Mouse (Mus musculus): Measurements from ENCODE around the gene Sufu. TPM values are rescaled to one million over a fixed set of nuclear protein-coding genes. Genes with fewer than 3 reads are reported as not detected.

Sufu gene
- polyA plus RNA-seq (2015; fragmentation: Nextera tagmentation; extraction: Ambion mirVana), result 8.4 and 9.6 TPM in 2 replicates

DNA sequence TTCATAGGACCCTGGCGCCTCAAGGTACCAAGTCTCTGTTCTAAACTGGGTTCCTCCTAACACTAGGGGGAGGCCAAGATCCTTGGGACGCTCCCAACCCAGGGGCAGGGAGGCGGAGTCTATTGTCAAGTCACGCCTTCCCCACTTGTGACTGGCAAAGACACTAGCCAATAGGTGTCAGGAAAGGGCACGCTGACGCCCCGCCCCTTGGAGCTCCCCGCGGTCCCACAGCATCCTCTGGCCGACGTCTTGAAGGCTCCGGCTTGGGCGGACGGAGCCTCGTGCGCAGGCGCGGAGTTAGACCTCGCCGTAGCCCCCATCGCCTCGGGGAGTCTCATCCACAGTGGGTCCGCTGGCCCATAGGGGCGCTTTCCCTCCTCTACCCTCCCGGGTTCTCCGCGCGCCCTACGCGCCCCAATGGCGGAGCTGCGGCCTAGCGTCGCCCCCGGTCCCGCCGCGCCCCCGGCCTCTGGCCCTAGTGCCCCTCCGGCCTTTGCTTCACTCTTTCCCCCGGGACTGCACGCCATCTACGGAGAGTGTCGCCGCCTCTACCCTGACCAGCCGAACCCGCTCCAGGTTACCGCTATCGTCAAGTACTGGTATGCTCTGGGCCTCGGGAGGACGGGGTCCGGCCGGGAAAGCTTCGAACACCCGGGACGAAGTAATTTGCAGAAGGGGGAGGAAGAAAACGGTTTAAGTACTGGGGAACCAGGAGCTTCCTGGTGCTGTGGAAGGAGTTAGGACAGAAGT, at the start of gene Sufu:
Gene Sufu, plus strand, starts transcription at position 211 of the 750 bp plus-strand sequence.

DNA sequence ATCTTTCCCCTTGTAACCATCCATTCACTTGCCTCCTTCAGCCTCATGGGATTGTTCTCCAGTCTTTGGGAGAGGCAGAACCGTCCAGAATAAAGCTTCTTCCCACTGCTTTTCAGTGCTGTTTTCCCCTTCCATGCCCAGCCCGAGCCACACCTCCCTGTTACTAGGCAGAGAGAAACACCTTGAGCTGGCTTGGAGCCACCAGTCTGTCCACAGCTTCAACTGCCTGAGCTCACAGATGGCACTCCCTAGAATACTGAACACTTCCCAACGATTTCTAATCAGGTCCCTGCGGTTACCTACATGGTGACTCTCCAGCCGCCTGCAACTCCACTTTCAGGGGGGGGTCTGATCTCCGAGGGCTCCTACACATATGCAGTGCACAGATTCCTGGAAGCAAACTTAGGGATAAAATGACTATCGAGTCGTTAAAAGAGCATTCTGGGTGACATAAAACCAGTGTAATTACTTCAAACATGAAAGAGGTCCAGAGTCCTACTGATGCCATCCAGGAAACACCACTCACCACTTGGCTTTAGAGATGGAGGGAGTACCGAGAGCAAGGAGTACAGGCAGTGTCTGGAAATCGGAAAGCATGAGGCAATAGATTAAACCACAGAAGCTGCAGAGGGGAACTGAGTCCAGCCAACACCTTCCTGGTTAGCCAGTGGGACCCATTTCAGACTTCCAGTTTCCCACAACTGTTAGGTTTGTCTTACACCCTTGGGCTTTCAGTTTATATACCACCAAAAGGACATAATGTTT, 46.3 kb upstream of the Sufu start, which contains the start of gene 2310034G01Rik:
Gene 2310034G01Rik, minus strand, starts transcription at position 135 of the 765 bp plus-strand sequence.

DNA sequence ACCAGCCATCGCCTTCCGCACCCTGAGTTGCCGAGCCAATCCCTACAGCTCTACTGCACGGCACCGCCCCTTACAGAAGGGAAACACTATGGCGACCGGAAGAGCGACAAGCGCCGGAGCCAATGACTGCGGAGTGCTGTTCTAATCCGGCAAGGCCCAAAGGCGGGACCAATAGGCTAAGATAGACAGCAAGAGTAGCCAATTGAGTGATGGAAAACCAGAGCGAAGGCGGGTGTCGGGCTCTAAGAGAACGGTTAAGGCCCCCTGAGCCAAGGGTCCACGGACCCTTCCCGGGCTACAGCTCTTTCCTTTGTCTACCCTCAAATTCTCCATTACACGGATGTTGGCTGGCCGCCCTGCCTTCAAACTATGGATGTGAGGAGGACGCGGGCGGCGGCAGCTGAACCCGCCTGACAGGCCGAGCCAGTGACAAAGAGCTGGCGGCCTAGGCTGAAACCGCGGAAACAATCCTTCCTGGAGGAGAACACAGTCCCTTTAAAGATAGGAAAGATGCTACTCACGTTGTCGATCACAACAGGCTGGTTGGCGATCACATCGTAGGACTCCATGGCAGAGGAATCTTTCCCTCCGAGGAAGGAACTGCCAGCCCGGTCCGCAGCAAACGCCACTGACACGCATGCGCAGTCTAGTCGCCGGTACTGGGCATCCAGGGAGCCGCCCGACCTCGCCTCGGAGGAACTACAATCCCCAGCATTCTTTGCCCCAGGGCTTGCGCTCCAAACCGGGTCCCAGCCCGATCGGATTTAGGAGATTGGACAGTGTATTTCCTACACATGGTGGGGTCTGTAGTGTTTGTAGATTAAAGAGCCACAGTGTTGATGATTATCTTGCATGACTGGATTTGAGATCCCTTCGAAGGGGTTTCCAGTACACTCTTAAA, 1.3 kb upstream of the Sufu start, which contains the start of gene Actr1a:
Gene Actr1a, minus strand, starts transcription at position 640 of the 901 bp plus-strand sequence.

DNA sequence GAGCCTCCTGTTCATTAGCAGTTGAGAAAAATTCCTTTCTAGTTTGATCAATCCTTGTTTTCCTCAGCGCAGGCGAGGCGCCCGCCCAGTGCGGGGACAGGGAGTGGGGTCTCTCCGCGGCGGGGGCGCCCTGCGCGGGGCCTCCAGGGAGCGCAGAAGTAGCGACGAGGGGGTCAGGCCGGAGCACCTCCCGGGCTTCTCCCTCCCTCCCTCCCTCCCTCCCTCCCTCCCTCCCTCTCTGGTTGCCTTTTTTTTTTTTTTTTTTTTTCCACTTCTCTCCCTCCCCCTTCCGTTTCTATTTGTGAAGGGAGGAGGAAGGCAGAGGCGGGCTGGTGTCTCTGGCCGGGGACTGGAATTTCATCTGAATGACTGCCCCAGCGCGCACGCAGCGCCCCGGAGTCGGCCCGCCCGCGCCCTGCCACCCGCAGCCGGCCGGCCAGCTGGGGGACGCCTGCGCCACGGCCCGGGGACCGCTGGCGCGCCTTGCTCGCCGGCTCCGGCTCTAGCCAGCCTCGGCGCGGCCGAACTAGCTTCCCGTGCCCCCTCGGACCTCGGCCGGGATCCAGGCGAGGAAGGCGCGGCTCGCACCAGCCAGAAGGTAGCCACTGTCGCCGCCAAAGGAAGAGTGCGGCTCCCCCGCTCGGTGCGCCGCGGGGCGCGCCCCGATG, 104.8 kb downstream of the Sufu start, which contains the start of gene Trim8:
Gene Trim8, plus strand, starts transcription at position 302 of the 668 bp plus-strand sequence.

Other genes starting within 250 kb of the Sufu start
- 0.34 TPM in 1 of 2 replicates, not detected in the other for gene Pitx3, start 248.6 kb upstream of the Sufu start, polyA plus RNA-seq (2015; fragmentation: Nextera tagmentation; extraction: Ambion mirVana)
- gene Gbf1, start 244.4 kb upstream of the Sufu start, polyA plus RNA-seq (2015; fragmentation: Nextera tagmentation; extraction: Ambion mirVana), result 14.4 and 17.6 TPM in 2 replicates
- gene Nfkb2, start 92.6 kb upstream of the Sufu start, polyA plus RNA-seq (2015; fragmentation: Nextera tagmentation; extraction: Ambion mirVana), result 5.3 and 6.6 TPM in 2 replicates
- 6.7 and 7.3 TPM in 2 replicates for gene Psd, start 69.7 kb upstream of the Sufu start, polyA plus RNA-seq (2015; fragmentation: Nextera tagmentation; extraction: Ambion mirVana)
- 13.3 and 13.4 TPM in 2 replicates for gene Fbxl15, start 68.7 kb upstream of the Sufu start, polyA plus RNA-seq (2015; fragmentation: Nextera tagmentation; extraction: Ambion mirVana)
- 106 and 114 TPM in 2 replicates for gene Cuedc2, start 58.2 kb upstream of the Sufu start, polyA plus RNA-seq (2015; fragmentation: Nextera tagmentation; extraction: Ambion mirVana)
- 6.4 and 7.9 TPM in 2 replicates for gene Mfsd13a, start 55.8 kb upstream of the Sufu start, polyA plus RNA-seq (2015; fragmentation: Nextera tagmentation; extraction: Ambion mirVana)
- 1.0 and 1.3 TPM in 2 replicates for gene 2310034G01Rik, start 46.6 kb upstream of the Sufu start, polyA plus RNA-seq (2015; fragmentation: Nextera tagmentation; extraction: Ambion mirVana)
- gene Actr1a, start 1.1 kb upstream of the Sufu start, polyA plus RNA-seq (2015; fragmentation: Nextera tagmentation; extraction: Ambion mirVana), result 60.3 and 65.2 TPM in 2 replicates
- 15.5 and 16.0 TPM in 2 replicates for gene Trim8, start 104.8 kb downstream of the Sufu start, polyA plus RNA-seq (2015; fragmentation: Nextera tagmentation; extraction: Ambion mirVana)
- 22.2 and 24.3 TPM in 2 replicates for gene Arl3, start 176.3 kb downstream of the Sufu start, polyA plus RNA-seq (2015; fragmentation: Nextera tagmentation; extraction: Ambion mirVana)
- gene Sfxn2, start 176.5 kb downstream of the Sufu start, polyA plus RNA-seq (2015; fragmentation: Nextera tagmentation; extraction: Ambion mirVana), result 7.1 and 9.3 TPM in 2 replicates
- 20.5 and 23.1 TPM in 2 replicates for gene Wbp1l, start 202.2 kb downstream of the Sufu start, polyA plus RNA-seq (2015; fragmentation: Nextera tagmentation; extraction: Ambion mirVana)

Measured in spleen, postnatal 0 days (tissue).